Mouse (Mus musculus) embryonic facial prominence, embryonic 13.5 days (tissue): ENCODE measurements around the gene 3110082J24Rik. TPM values are rescaled to one million over a fixed set of nuclear protein-coding genes. Genes with fewer than 3 reads are reported as not detected.

Experiments
- ATAC-seq: fragments of 200-750 bp; cut with Nextera tagmentation; 2 replicates; pipeline ENCODE4 v1.8.0; 2017; ENCODE audit warnings: low read depth; ENCODE audit not compliant: insufficient number of reproducible peaks, insufficient read depth, low FRiP score, low TSS enrichment
- H3K27ac ChIP-seq: fragments of 300-500 bp; sonication (generic); 2 replicates; pipeline ENCODE4 v1.5.1; 2015; ENCODE audit warnings: moderate library complexity, mild to moderate bottlenecking, inconsistent platforms
- H3K27me3 ChIP-seq: fragments of 300-500 bp; sonication (generic); 2 replicates; pipeline ENCODE4 v1.6.1; 2015; ENCODE audit warnings: mild to moderate bottlenecking, inconsistent platforms
- H3K36me3 ChIP-seq: fragments of 300-500 bp; sonication (generic); 2 replicates; pipeline ENCODE4 v1.6.1; 2015; ENCODE audit warnings: mild to moderate bottlenecking, inconsistent platforms
- H3K4me1 ChIP-seq: fragments of 300-500 bp; sonication (generic); 2 replicates; pipeline ENCODE4 v1.6.1; 2015; ENCODE audit warnings: inconsistent platforms
- H3K4me2 ChIP-seq: fragments of 300-500 bp; sonication (generic); 2 replicates; pipeline ENCODE4 v1.6.1; 2015; ENCODE audit warnings: moderate library complexity, mild to moderate bottlenecking, inconsistent platforms
- H3K4me3 ChIP-seq: fragments of 300-500 bp; sonication (generic); 2 replicates; pipeline ENCODE4 v1.5.1; 2015; ENCODE audit warnings: mild to moderate bottlenecking, inconsistent platforms
- H3K9ac ChIP-seq: fragments of 300-500 bp; sonication (generic); 2 replicates; pipeline ENCODE4 v1.6.1; 2015; ENCODE audit warnings: mild to moderate bottlenecking, inconsistent platforms
- H3K9me3 ChIP-seq: fragments of 300-500 bp; sonication (generic); 2 replicates; pipeline ENCODE4 v1.6.1; 2016; ENCODE audit warnings: inconsistent platforms
- WGBS: fragments of 180-500 bp; shearing (Covaris S2); methylation state at CpG from one replicate; pipeline ENCODE4 v1.1.7; 2015; ENCODE audit warnings: mixed read lengths; 5-methylcytosine and 5-hydroxymethylcytosine counted together
- polyA plus RNA-seq: library from polyadenylated mRNA; unstranded; fragments of >200 nt; fragmentation: Nextera tagmentation; extraction: Ambion mirVana; gene quantifications from 2 replicates; pipeline ENCODE4 v1.2.1, GENCODE M21; 2015

Gene 3110082J24Rik
- polyA plus RNA-seq, result not detected in 2 replicates

DNA sequence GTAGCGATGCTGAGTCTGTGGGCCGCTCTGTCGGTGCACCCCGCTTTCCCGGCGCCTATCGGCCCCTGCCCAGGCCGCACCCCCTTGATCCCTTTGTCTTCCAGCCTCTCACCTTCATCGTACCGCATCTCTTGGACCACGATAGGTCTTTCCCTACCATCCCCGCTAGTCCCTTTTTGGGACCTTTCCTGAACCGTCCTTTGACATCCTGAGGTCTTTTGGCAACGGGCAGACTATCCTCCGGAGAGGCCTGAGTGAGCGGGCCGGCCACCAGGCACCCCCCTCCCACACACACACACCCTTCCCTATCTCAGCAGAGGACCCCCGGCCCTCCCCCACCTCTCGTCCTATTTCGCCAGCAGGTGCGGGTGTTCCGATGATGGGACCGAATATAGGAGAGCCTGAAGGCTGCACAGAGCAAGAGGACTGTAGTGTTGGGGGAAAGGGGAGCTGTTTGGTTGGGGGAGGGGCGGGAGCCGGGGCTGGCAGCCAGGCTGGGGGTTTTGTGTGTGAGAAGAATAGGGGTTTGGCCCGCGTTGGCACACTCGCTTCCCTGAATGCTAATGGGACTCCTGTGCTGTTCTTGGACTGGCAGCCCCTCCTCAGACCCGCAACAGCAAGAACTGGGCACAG lies at the start of gene 3110082J24Rik:
TSS of gene 3110082J24Rik (minus strand) at position 419 of the 633 bp plus-strand sequence.
- under 1% methylated on average over 29 of the region's 29 CpGs for WGBS
- H3K4me1 ChIP-seq, result peaks cover 37% of the 10 kb centered on the region
- no peaks in the 10 kb centered on the region for H3K36me3 ChIP-seq
- no peak for ATAC-seq
- H3K27me3 ChIP-seq, result peaks cover 82% of the 10 kb centered on the region
- H3K27ac ChIP-seq, result no peak within 1 kb of the TSS
- peak within 1 kb of the TSS; percentile 52 for H3K4me3 ChIP-seq
- H3K9me3 ChIP-seq, result no peaks in the 10 kb centered on the region; the same call in 1 of the 2 replicates
- peak within 1 kb of the TSS; percentile 93 for H3K4me2 ChIP-seq
- H3K9ac ChIP-seq, result peak within 1 kb of the TSS; percentile 65

DNA sequence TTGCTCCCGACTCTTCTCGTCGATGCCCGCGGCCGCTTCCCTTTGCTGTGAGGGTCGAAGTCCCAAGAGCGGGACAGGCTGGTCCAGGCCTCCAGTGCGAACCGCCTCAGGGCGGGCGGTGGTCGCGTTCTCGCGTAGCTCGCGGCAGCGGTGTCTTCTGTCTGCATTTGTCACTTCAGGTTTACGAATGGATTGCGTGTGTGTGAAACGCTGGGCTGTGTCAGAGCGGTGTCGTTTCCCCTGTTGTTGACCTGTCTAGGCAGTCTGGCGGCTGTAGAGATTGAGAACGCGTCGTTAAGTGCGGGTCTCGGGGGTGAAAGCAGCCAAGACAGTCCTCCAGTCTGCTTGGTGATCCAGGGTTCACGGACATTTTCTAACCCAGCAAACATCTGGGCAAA lies 49.5 kb upstream of the 3110082J24Rik start:
- H3K27me3 ChIP-seq, result no peaks in the 10 kb centered on the region
- ATAC-seq, result no peak
- peak overlapping the region; percentile 89 for H3K9ac ChIP-seq
- 0% methylated on average over 31 of the region's 31 CpGs for WGBS
- peak overlapping the region; percentile 74 for H3K4me2 ChIP-seq
- H3K27ac ChIP-seq, result peak overlapping the region; percentile 90
- peak overlapping the region; percentile 98 for H3K4me3 ChIP-seq
- H3K4me1 ChIP-seq, result peaks cover 13% of the 10 kb centered on the region
- H3K36me3 ChIP-seq, result no peaks in the 10 kb centered on the region
- H3K9me3 ChIP-seq, result no peaks in the 10 kb centered on the region

DNA sequence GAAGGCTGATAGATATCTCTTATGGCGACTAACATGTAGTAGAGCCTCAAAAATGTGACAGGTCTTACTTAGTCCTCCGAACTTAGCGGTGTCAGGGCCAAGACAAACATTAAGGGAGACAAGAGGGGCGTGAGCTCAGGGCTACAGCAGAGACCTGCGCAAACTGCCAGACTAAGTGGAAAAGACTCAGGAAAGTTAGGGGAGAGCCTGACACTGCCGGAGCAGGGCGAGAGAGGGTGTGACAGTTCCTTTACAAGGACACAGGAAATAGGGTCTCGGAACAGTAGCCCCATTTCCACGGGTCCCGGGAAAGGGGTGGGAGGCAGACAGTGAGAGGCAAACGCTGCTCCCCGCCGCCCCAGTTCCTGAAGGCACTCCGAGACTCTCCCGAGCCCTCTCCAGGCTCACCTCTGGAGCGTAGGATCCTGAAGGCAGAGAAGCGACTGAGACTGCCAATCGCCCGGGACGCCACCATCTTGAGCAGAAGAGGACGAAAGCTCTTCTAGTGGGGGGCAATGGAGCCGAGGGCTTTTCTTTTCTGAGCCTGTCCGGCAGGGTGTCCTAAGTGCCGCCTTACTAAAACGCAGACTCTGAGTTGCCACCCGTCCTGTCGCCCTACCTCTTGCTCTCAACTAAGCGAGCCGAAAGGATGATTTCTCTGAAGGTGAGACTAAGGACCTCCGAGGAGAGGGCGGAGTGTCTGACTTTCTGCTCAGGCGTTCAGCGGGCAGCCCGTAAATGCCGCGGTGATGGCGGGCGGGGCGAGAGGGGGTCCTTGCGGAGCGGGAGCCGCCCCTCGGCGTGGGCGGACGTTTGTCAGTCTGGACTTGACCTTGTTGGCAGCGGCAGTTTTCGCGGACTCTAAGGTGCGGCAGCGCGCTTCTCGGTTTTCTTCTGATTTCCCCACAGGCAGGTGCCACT lies 48.8 kb upstream of the 3110082J24Rik start, which contains the start of the genes Hadha and Hadhb:
TSS of gene Hadha (minus strand) at position 689 of the 921 bp plus-strand sequence.
TSS of gene Hadhb (plus strand) at position 775 of the 921 bp plus-strand sequence.
- Histone ChIP-seq H3K4me2 (peak within 1 kb of the TSS; percentile 74), H3K4me1 (peaks cover 16% of the 10 kb centered on the region)
- under 1% methylated on average over 53 of the region's 53 CpGs for WGBS

DNA sequence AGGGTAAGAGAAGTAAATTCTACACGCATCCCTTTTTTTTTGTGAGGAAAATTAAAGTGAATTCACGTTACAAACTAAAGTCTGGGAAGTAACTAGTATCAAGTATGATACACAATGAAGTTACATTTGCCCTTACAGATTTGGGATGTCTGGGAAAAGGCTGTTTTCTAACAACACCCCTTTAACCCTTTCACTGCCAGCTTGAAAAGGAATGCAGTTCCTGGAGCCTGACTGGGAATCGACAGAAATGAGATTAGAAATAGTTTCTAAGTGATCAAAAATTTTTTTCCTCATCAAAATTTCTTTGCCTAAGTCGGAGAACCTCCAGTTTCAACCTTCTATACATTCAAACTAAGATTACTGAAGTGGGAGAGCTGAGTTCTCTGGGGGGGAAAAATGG lies 48.1 kb upstream of the 3110082J24Rik start:
- Histone ChIP-seq H3K27ac (no peak overlapping the region), H3K36me3 (no peaks in the 10 kb centered on the region)

More for the DNA sequence above, 48.8 kb upstream of the 3110082J24Rik start, which contains the start of the genes Hadha and Hadhb:
- peak within 1 kb of the TSS; percentile 90 for H3K27ac ChIP-seq
- H3K9me3 ChIP-seq, result no peaks in the 10 kb centered on the region
- peak; percentile 79 for ATAC-seq
- H3K27me3 ChIP-seq, result no peaks in the 10 kb centered on the region
- H3K4me3 ChIP-seq, result peak within 1 kb of the TSS; percentile 98
- H3K9ac ChIP-seq, result peak within 1 kb of the TSS; percentile 89
- no peaks in the 10 kb centered on the region for H3K36me3 ChIP-seq

DNA sequence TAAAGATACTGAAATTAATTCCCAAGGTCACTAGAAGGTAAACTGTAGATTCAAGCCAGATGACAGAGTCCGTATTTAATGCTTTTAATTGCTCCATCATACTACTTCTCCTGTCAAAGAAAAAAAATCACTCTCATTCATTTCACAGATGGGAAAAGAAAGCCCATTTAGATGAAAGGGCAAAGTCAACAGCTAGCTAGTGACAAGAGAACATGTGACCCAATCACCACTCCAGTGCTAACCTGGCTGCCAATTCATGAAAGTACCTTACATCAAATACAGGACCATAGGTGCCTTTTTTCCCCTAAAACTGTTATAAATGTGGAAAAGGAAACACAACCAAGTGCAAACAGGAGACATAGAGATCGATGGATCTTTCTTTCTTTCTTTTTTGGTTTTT lies 47.3 kb upstream of the 3110082J24Rik start:
- H3K9ac ChIP-seq, result no peak overlapping the region
- H3K27ac ChIP-seq, result no peak overlapping the region
- H3K27me3 ChIP-seq, result no peaks in the 10 kb centered on the region
- peaks cover 16% of the 10 kb centered on the region for H3K4me1 ChIP-seq
- H3K36me3 ChIP-seq, result no peaks in the 10 kb centered on the region
- no peaks in the 10 kb centered on the region for H3K9me3 ChIP-seq
- H3K4me3 ChIP-seq, result no peak overlapping the region
- H3K4me2 ChIP-seq, result peak overlapping the region; percentile 74; the same call in 1 of the 2 replicates
- 78% methylated on average over 2 of the region's 2 CpGs for WGBS
- ATAC-seq, result no peak

More for the DNA sequence above, 48.1 kb upstream of the 3110082J24Rik start:
- Histone ChIP-seq H3K9me3 (no peaks in the 10 kb centered on the region), H3K4me2 (peak overlapping the region; percentile 74), H3K9ac (peak overlapping the region; percentile 89), H3K27me3 (no peaks in the 10 kb centered on the region), H3K4me3 (peak overlapping the region; percentile 98), H3K4me1 (peaks cover 16% of the 10 kb centered on the region)
- no peak for ATAC-seq
- 15% methylated on average over 4 of the region's 4 CpGs for WGBS

DNA sequence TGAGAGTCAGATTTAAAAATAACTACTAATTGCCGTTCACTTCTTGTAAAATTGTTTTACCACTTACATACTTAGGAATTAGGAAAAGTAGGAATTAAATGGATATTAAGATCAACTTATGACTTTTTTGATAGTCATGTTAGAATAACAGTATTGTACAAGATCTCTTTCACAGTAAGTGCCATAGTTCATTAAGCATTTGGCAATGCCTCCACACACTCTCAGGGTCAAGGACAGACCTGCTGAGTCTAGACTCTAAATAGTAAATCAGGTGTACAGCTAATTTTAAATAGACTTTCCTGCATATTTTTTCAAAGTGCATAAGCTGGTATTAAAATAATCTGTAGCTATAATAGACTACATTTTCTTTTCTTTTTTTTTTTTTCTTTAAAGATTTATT lies 46.5 kb upstream of the 3110082J24Rik start:
- no peak overlapping the region for H3K4me2 ChIP-seq
- no peaks in the 10 kb centered on the region for H3K36me3 ChIP-seq
- no peak overlapping the region for H3K27ac ChIP-seq
- H3K27me3 ChIP-seq, result no peaks in the 10 kb centered on the region
- no peaks in the 10 kb centered on the region for H3K9me3 ChIP-seq
- peaks cover 16% of the 10 kb centered on the region for H3K4me1 ChIP-seq
- H3K4me3 ChIP-seq, result no peak overlapping the region
- WGBS, result 89% methylated on average over 1 of the region's 1 CpGs
- H3K9ac ChIP-seq, result no peak overlapping the region
- no peak for ATAC-seq

DNA sequence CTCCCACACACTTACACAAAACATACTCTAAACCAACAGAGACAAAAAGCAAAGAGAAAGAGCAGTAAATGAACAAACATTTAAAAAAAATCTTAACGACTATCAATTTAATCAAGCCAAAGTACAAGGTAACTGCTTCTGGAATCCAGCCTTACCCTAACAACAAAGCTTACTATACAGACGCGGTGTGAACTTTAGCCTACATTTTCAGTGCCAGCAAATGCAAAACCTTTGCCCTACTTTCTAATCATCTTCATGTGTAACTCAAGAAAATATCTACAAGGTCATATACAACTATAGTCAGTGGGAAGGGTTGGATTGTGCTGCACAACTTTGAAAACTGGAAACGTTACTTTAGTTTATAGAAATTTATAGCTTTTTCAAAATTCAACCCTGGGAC lies 46.1 kb upstream of the 3110082J24Rik start:
- Histone ChIP-seq H3K27ac (no peak overlapping the region), H3K4me3 (no peak overlapping the region), H3K36me3 (peaks cover 2% of the 10 kb centered on the region; the same call in 1 of the 2 replicates), H3K4me1 (peaks cover 16% of the 10 kb centered on the region), H3K27me3 (no peaks in the 10 kb centered on the region), H3K9me3 (no peaks in the 10 kb centered on the region), H3K4me2 (no peak overlapping the region), H3K9ac (no peak overlapping the region)
- 79% methylated on average over 4 of the region's 4 CpGs for WGBS
- ATAC-seq, result no peak

DNA sequence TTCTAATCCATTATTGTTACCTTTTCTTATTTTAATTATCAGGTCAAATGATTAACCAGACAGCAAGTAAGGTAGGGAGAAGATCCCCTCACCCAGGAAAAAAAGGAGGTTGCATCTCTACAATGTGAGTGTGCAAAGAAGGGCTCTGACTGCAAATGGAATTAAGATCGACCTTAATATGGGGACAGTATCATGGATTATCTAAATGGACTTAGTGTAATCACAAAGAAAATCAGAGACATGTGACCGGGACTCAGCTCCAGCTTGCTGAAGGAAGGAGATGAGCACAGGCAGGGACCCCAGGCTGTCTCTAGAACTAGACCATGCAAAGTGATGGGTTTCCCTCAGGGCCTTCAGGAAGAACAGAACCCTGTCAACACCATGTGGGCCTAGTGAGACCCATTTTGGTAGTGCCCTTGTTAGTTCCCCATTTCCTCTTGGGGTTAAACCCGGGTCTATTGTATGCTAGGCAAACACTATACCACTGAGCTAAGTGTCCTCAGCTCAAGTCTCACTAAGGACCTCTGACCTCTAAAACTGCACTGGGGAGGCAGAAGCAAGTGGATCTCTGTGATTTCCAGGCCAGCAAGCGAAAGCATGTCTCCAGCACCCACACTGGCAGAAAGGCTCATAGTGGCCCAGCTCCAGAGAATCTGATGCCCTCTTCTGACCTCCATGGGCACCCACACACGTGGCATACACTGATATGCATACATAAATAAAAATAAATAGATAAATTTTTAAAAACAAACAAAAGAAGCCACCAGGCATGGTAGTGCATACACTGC lies 42.4 kb upstream of the 3110082J24Rik start:
- Histone ChIP-seq H3K9me3 (no peaks in the 10 kb centered on the region), H3K4me2 (no peak overlapping the region), H3K27me3 (no peaks in the 10 kb centered on the region), H3K4me1 (peaks cover 4% of the 10 kb centered on the region), H3K36me3 (peaks cover 33% of the 10 kb centered on the region), H3K4me3 (no peak overlapping the region), H3K27ac (no peak overlapping the region), H3K9ac (no peak overlapping the region)
- WGBS, result 91% methylated on average over 5 of the region's 5 CpGs
- no peak for ATAC-seq

DNA sequence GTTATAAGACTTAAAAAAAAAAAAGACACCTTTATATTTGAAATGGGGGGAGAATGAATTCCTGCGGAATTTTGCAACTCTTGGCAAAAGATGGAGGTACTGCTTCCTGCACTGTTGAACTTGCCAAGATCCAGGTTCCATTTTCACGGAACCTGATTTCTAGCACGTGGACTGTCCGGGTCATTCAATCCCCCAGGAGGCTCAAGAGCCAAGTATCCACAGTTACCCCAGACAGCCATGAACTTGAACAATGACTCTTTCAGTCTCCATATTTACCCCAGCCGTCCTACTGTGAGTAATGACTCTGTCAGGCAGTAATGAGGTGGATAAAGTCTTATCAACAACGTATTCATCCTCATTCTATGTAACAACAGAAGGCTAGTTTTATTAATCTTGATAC lies 40.6 kb upstream of the 3110082J24Rik start:
- Histone ChIP-seq H3K27me3 (no peaks in the 10 kb centered on the region), H3K36me3 (peaks cover 49% of the 10 kb centered on the region), H3K27ac (no peak overlapping the region), H3K9me3 (no peaks in the 10 kb centered on the region), H3K9ac (no peak overlapping the region), H3K4me1 (peaks cover 3% of the 10 kb centered on the region; the same call in 1 of the 2 replicates), H3K4me3 (no peak overlapping the region), H3K4me2 (no peak overlapping the region)
- 89% methylated on average over 6 of the region's 6 CpGs for WGBS
- no peak for ATAC-seq

DNA sequence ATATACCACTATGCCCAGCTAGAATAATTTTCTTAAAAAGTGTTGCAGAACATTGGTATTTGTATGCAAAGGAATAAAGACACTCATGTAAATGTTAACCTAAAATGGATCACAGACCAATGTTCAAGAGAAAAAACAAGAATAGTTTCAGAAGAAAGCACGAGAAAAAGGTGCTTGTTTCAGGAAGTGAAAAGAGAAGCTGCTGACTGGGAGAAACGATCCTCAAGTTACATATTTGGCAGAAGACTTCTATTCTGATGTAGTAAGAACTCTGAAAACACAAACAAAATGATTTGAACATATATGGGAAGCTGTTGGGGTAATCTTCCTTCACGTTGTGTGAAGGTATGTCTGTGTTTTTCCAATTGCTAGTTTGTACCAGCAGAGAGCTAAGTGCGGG lies 32.3 kb upstream of the 3110082J24Rik start:
- Histone ChIP-seq H3K27ac (no peak overlapping the region), H3K4me2 (no peak overlapping the region), H3K27me3 (no peaks in the 10 kb centered on the region), H3K9me3 (no peaks in the 10 kb centered on the region), H3K4me3 (no peak overlapping the region), H3K36me3 (peaks cover 84% of the 10 kb centered on the region), H3K4me1 (no peaks in the 10 kb centered on the region), H3K9ac (no peak overlapping the region)
- 84% methylated on average over 4 of the region's 4 CpGs for WGBS
- no peak for ATAC-seq

DNA sequence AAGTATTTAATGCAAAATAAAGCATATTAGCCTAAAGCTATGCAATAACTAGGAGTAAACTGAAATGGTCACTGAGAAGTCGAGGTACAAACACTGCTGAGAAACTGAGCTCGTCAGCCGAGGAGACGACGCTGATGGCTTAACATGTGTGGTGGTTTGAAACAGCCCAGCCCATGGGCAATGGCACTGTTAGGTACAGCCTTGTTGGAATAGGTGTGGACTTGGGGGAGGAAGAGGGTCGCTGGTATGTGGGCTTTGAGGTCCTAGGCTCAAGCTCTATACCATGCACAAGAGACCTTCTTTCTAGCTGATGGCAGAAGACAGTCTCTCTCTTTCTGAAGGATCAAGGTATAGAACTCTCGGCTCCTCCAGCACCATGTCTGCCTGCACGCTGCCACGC lies 31.4 kb upstream of the 3110082J24Rik start:
- H3K4me2 ChIP-seq, result no peak overlapping the region
- no peak overlapping the region for H3K9ac ChIP-seq
- no peaks in the 10 kb centered on the region for H3K4me1 ChIP-seq
- H3K27ac ChIP-seq, result no peak overlapping the region
- WGBS, result 93% methylated on average over 9 of the region's 9 CpGs
- H3K9me3 ChIP-seq, result no peaks in the 10 kb centered on the region
- peaks cover 86% of the 10 kb centered on the region for H3K36me3 ChIP-seq
- H3K4me3 ChIP-seq, result no peak overlapping the region
- H3K27me3 ChIP-seq, result no peaks in the 10 kb centered on the region
- no peak for ATAC-seq
